Mouse (Mus musculus) heart, adult 2 months (tissue): ENCODE data around the gene Unc80.

Source experiments
- CTCF ChIP-seq: fragments of 200-600 bp; IDR thresholded peaks from 2 replicates; pipeline ENCODE4 v1.8.1; 2022; ENCODE audit warnings: antibody characterized with exemption, mild to moderate bottlenecking, moderate library complexity
- EP300 ChIP-seq: fragments of 200-500 bp; IDR thresholded peaks from 2 replicates; pipeline ENCODE4 v1.6.1; 2011; ENCODE audit warnings: low read depth, low read length, control low read depth; ENCODE audit not compliant: insufficient read depth

GRCm38 (mm10) chr1:66457747-66458146, 10.4 kb upstream of the Unc80 start:
- no peak for TF ChIP-seq EP300
- no peak for TF ChIP-seq CTCF
